Mouse (Mus musculus) hindbrain, embryonic 15.5 days (tissue): ENCODE results near the gene Synj2bp. TPM values are rescaled to one million over a fixed set of nuclear protein-coding genes. Genes with fewer than 3 reads are reported as not detected.
"Not testable (repeated sequence)": the region's sequence is repeated elsewhere in the genome, so short reads cannot be mapped to it uniquely, and the experiment has no call there.

Experiments
- ATAC-seq: fragments of 200-750 bp; cut with Nextera tagmentation; 2 replicates; pipeline ENCODE4 v1.8.0; 2017; ENCODE audit warnings: low read depth, moderate number of reproducible peaks, moderate TSS enrichment; ENCODE audit not compliant: low FRiP score
- H3K27ac ChIP-seq: fragments of 300-500 bp; sonication (generic); replicated peaks from 2 replicates; pipeline ENCODE4 v1.5.1; 2015; ENCODE audit warnings: mild to moderate bottlenecking, inconsistent platforms
- H3K27me3 ChIP-seq: fragments of 300-500 bp; sonication (generic); 2 replicates; pipeline ENCODE4 v1.6.1; 2015; ENCODE audit warnings: control low read depth, inconsistent platforms
- H3K36me3 ChIP-seq: fragments of 300-500 bp; sonication (generic); 2 replicates; pipeline ENCODE4 v1.6.1; 2015; ENCODE audit warnings: control low read depth, inconsistent platforms
- H3K4me1 ChIP-seq: fragments of 300-500 bp; sonication (generic); replicated peaks from 2 replicates; pipeline ENCODE4 v1.6.1; 2015; ENCODE audit warnings: control low read depth, inconsistent platforms
- H3K4me2 ChIP-seq: fragments of 300-500 bp; sonication (generic); 2 replicates; pipeline ENCODE4 v1.6.1; 2015; ENCODE audit warnings: moderate library complexity, mild to moderate bottlenecking, inconsistent platforms
- H3K4me3 ChIP-seq: fragments of 300-500 bp; sonication (generic); 2 replicates; pipeline ENCODE4 v1.5.1; 2015; ENCODE audit warnings: mild to moderate bottlenecking, inconsistent platforms
- H3K9ac ChIP-seq: fragments of 300-500 bp; sonication (generic); 2 replicates; pipeline ENCODE4 v1.6.1; 2015; ENCODE audit warnings: inconsistent platforms
- H3K9me3 ChIP-seq: fragments of 300-500 bp; sonication (generic); 2 replicates; pipeline ENCODE4 v1.6.1; 2016; ENCODE audit warnings: control low read depth, inconsistent platforms
- WGBS: fragments of 180-500 bp; shearing (Covaris S2); methylation state at CpG from one replicate; pipeline ENCODE4 v1.1.7; 2015; 5-methylcytosine and 5-hydroxymethylcytosine counted together
- polyA plus RNA-seq: library from polyadenylated mRNA; unstranded; fragments of >200 nt; fragmentation: Nextera tagmentation; extraction: Ambion mirVana; gene quantifications from 2 replicates; pipeline ENCODE4 v1.2.1, GENCODE M21; 2015

The Synj2bp gene
- 33.3 and 40.2 TPM in 2 replicates for polyA plus RNA-seq

GRCm38 (mm10) chr12:81532316-81533028, at the start of gene Synj2bp, which contains the start of gene Gm20498:
Gene Synj2bp, minus strand, starts transcription at chr12:81532911.
Gene Gm20498, minus strand, starts transcription at chr12:81532905.
- Histone ChIP-seq H3K27me3 (no peaks in the 10 kb centered on the region), H3K4me3 (peak within 1 kb of the TSS; percentile 84), H3K27ac (peak within 1 kb of the TSS; percentile 81), H3K9me3 (no peaks in the 10 kb centered on the region), H3K9ac (peak within 1 kb of the TSS; percentile 77), H3K4me2 (peak within 1 kb of the TSS; percentile 67), H3K4me1 (peaks cover 24% of the 10 kb centered on the region), H3K36me3 (no peaks in the 10 kb centered on the region)
- under 1% methylated on average over 46 of the region's 46 CpGs for WGBS
- peak; percentile 96 for ATAC-seq

DNA sequence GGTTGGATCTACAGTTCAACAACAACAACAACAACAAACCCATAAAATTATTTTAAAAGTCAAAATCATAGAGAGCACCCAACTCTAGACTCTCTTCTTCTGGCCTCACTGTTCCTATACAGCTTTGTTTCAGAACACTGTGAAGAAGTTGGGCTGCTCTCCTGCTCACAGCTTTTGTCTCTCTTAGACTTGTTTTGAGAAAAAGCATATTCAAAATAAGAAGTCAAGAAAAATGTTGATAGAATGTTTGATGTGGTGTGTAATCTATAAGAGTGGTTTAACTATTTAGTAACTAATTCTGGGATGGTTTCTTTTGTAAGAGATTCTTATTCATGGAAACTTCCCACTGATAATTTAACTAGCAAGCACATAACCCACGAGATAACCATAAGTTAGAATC, 35.7 kb upstream of the Synj2bp start, which contains the start of gene Adam21:
Adam21 (minus strand) TSS at position 101 of the 400 bp plus-strand sequence.
- 90% methylated on average over 1 of the region's 1 CpGs for WGBS
- H3K4me1 ChIP-seq: no peaks in the 10 kb centered on the region
- no peak within 1 kb of the TSS for H3K4me2 ChIP-seq
- no peaks in the 10 kb centered on the region for H3K9me3 ChIP-seq
- H3K36me3 ChIP-seq: peaks cover 22% of the 10 kb centered on the region; the same call in 1 of the 2 replicates
- no peak within 1 kb of the TSS for H3K27ac ChIP-seq
- no peak within 1 kb of the TSS for H3K4me3 ChIP-seq
- H3K27me3 ChIP-seq: no peaks in the 10 kb centered on the region
- no peak within 1 kb of the TSS for H3K9ac ChIP-seq
- ATAC-seq: no peak

- no peak for ATAC-seq
- Histone ChIP-seq H3K4me2 (no peak overlapping the region), H3K4me1 (no peaks in the 10 kb centered on the region), H3K27me3 (no peaks in the 10 kb centered on the region), H3K27ac (no peak overlapping the region), H3K4me3 (no peak overlapping the region), H3K9me3 (no peaks in the 10 kb centered on the region), H3K36me3 (peaks cover 19% of the 10 kb centered on the region; the same call in 1 of the 2 replicates), H3K9ac (no peak overlapping the region)
- WGBS: 83% methylated on average over 5 of the region's 5 CpGs
Measured at GRCm38 (mm10) chr12:81567931-81568330, 35.2 kb upstream of the Synj2bp start.

DNA sequence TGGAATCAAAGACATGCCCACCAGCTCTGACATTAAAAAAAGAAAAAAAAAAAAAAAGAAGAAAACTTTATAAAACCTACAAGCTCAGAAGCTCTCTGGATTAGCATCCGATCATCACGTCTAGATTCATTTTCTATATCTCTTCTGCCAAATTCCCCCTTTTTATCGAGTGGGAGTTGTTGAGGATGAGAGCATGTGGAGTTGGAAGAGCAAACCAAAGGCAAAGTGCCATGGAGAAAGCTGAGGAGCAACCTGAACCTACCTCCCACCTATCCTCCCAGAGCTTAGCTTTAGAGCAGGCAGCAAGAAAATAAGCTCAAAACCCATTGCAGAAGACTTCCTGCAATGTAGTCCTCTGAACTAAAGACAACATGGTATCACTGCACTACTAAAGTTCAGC, 31.5 kb upstream of the Synj2bp start:
- no peaks in the 10 kb centered on the region for H3K4me1 ChIP-seq
- H3K27ac ChIP-seq: no peak overlapping the region
- H3K9me3 ChIP-seq: no peaks in the 10 kb centered on the region
- no peaks in the 10 kb centered on the region for H3K27me3 ChIP-seq
- H3K4me2 ChIP-seq: no peak overlapping the region
- H3K36me3 ChIP-seq: peaks cover 5% of the 10 kb centered on the region; the same call in 1 of the 2 replicates
- no peak for ATAC-seq
- H3K4me3 ChIP-seq: no peak overlapping the region
- 97% methylated on average over 3 of the region's 3 CpGs for WGBS
- no peak overlapping the region for H3K9ac ChIP-seq

GRCm38 (mm10) chr12:81549286-81549685, 16.6 kb upstream of the Synj2bp start:
- Histone ChIP-seq H3K4me3 (no peak overlapping the region), H3K27me3 (no peaks in the 10 kb centered on the region), H3K4me2 (no peak overlapping the region), H3K9ac (no peak overlapping the region), H3K27ac (no peak overlapping the region), H3K9me3 (no peaks in the 10 kb centered on the region), H3K36me3 (no peaks in the 10 kb centered on the region), H3K4me1 (no peaks in the 10 kb centered on the region)
- 87% methylated on average over 3 of the region's 3 CpGs for WGBS
- ATAC-seq: no peak

DNA sequence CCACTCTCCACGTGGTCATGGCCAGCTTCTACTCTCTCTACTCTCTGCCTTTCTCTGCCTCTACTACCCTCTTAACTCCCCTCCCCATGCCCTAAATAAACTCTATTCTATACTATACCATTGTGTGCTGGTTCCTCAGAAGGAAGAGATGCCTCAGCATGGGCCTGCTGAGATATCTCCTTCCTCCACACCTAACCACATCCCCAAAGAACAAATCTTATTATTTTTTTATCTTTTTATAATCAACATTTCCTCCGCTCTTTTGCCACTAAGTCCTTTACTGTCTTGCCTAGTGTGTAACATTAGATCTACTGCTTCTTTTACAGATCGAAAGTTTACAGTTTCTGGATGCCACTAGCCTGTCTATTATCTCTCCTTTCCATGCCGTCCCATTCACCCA, 14.5 kb upstream of the Synj2bp start:
- no peaks in the 10 kb centered on the region for H3K27me3 ChIP-seq
- WGBS: 76% methylated on average over 4 of the region's 4 CpGs
- no peak overlapping the region for H3K27ac ChIP-seq
- no peaks in the 10 kb centered on the region for H3K9me3 ChIP-seq
- no peak overlapping the region for H3K9ac ChIP-seq
- H3K4me3 ChIP-seq: no peak overlapping the region
- H3K4me2 ChIP-seq: no peak overlapping the region
- no peaks in the 10 kb centered on the region for H3K4me1 ChIP-seq
- ATAC-seq: no peak
- no peaks in the 10 kb centered on the region for H3K36me3 ChIP-seq

GRCm38 (mm10) chr12:81533029-81533419, 313 bp upstream of the Synj2bp start:
- peaks cover 24% of the 10 kb centered on the region for H3K4me1 ChIP-seq
- peak; percentile 52; the same call in 1 of the 2 replicates for ATAC-seq
- H3K9ac ChIP-seq: peak overlapping the region; percentile 77
- H3K4me3 ChIP-seq: peak overlapping the region; percentile 84
- H3K4me2 ChIP-seq: peak overlapping the region; percentile 67
- H3K36me3 ChIP-seq: no peaks in the 10 kb centered on the region
- 37% methylated on average over 4 of the region's 4 CpGs for WGBS
- H3K27ac ChIP-seq: peak overlapping the region; percentile 81
- H3K27me3 ChIP-seq: no peaks in the 10 kb centered on the region
- no peaks in the 10 kb centered on the region for H3K9me3 ChIP-seq

GRCm38 (mm10) chr12:81530587-81530986, 2.1 kb downstream of the Synj2bp start:
- 71% methylated on average over 8 of the region's 8 CpGs for whole genome bisulfite sequencing
- not testable (repeated sequence) for H3K4me3 ChIP-seq, ATAC-seq, H3K27ac ChIP-seq, H3K27me3 ChIP-seq, H3K9me3 ChIP-seq, H3K9ac ChIP-seq, H3K36me3 ChIP-seq
- Histone ChIP-seq H3K4me1 (peaks cover 24% of the 10 kb centered on the region), H3K4me2 (0 out of 2 replicates have a peak overlapping the region, but pooled peaks have one; percentile 16)

GRCm38 (mm10) chr12:81496906-81497305, 35.8 kb downstream of the Synj2bp start:
- H3K4me1 ChIP-seq, H3K27ac ChIP-seq, H3K4me2 ChIP-seq, H3K4me3 ChIP-seq, H3K27me3 ChIP-seq, ATAC-seq, H3K9me3 ChIP-seq, H3K9ac ChIP-seq: not testable (repeated sequence)
- 92% methylated on average over 9 of the region's 9 CpGs for WGBS
- H3K36me3 ChIP-seq: peaks cover 11% of the 10 kb centered on the region; the same call in 1 of the 2 replicates

GRCm38 (mm10) chr12:81490491-81490890, 42.2 kb downstream of the Synj2bp start:
- H3K4me2 ChIP-seq: no peak overlapping the region
- ATAC-seq: no peak
- no peaks in the 10 kb centered on the region for H3K9me3 ChIP-seq
- H3K36me3 ChIP-seq: 0 out of 2 replicates have a peak, but pooled peaks cover 4% of the 10 kb centered on the region
- H3K4me3 ChIP-seq: no peak overlapping the region
- WGBS: 91% methylated on average over 5 of the region's 5 CpGs
- H3K27ac ChIP-seq: no peak overlapping the region
- peaks cover 2% of the 10 kb centered on the region for H3K4me1 ChIP-seq
- no peak overlapping the region for H3K9ac ChIP-seq
- no peaks in the 10 kb centered on the region for H3K27me3 ChIP-seq

GRCm38 (mm10) chr12:81485311-81485710, 47.4 kb downstream of the Synj2bp start:
- Histone ChIP-seq H3K27ac (peak overlapping the region; percentile 89), H3K4me2 (peak overlapping the region; percentile 75), H3K36me3 (no peaks in the 10 kb centered on the region), H3K4me1 (peaks cover 12% of the 10 kb centered on the region), H3K27me3 (no peaks in the 10 kb centered on the region), H3K4me3 (peak overlapping the region; percentile 50), H3K9me3 (no peaks in the 10 kb centered on the region), H3K9ac (0 out of 2 replicates have a peak overlapping the region, but pooled peaks have one; percentile 44)
- 48% methylated on average over 6 of the region's 6 CpGs for WGBS
- 0 out of 2 replicates have a peak, but pooled peaks have one; percentile 27 for ATAC-seq

DNA sequence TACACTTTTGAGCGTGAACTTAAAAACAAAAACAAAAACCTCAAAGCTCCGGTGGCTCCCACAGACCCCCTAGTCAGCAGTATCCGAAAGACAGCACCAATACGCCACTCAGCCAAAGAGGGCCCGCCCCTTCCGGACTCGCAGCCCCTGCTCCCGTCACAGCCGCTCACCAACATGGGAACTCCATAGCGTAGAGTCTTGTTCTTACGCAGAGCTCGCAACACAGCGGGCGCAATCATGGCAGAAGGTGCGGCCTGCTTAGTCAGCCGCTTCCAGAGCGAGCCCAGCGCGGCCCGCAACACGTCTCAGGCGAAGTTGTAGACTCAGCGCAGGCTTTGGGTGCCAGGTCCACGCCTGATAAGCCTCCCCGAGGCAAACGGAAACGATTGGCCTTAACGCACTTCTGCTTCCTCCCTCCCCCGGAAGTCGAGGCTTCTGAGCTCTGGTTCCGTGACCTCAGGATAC, 48.0 kb downstream of the Synj2bp start, which contains the start of gene Cox16:
Cox16 (minus strand) TSS at position 401 of the 465 bp plus-strand sequence.
- Histone ChIP-seq H3K9me3 (no peaks in the 10 kb centered on the region), H3K9ac (peak within 1 kb of the TSS; percentile 44), H3K4me1 (peaks cover 12% of the 10 kb centered on the region), H3K36me3 (no peaks in the 10 kb centered on the region), H3K4me2 (peak within 1 kb of the TSS; percentile 75), H3K4me3 (peak within 1 kb of the TSS; percentile 50), H3K27me3 (no peaks in the 10 kb centered on the region), H3K27ac (peak within 1 kb of the TSS; percentile 89)
- 0% methylated on average over 31 of the region's 31 CpGs for WGBS
- ATAC-seq: peak; percentile 98
